Mouse (Mus musculus) CH12.LX (cell line): ENCODE measurements at regions not wholly inside any gene's neighbourhood (a gene's known extent, or its start where the extent isn't known, plus 50 kb on each side); places are given as distances from the start of the nearest gene placed in this dataset.
A peak's percentile ranks its signal among the peaks of the same experiment; 100 is the strongest.

Source experiments
- DNase-seq: peaks from one replicate; pipeline ENCODE4 v3.0.0-alpha.2; 2013; ENCODE audit errors: extremely low read depth
- H3K27ac ChIP-seq: 2 replicates; pipeline ENCODE4 v1.5.1; 2012; ENCODE audit warnings: low read depth, mild to moderate bottlenecking, control low read depth, moderate library complexity; ENCODE audit not compliant: insufficient read depth
- H3K27me3 ChIP-seq: replicated peaks from 2 replicates; pipeline ENCODE3; 2012; ENCODE audit warnings: inconsistent platforms
- H3K36me3 ChIP-seq, 2 experiments: replicated peaks in 1 of 2; 2 replicates each; pipeline versions ENCODE3 to v1.6.1; 2012; ENCODE audit warnings: inconsistent platforms in 1 of 2, low read length in 1 of 2, mild to moderate bottlenecking in 1 of 2, mixed read lengths in 1 of 2, moderate library complexity in 1 of 2; ENCODE audit not compliant: control insufficient read depth in 1 of 2, insufficient read depth in 1 of 2
- H3K4me1 ChIP-seq, 2 experiments: 2 replicates each; pipeline ENCODE4 v1.6.1; 2012; ENCODE audit warnings: inconsistent platforms in 1 of 2, moderate library complexity in 1 of 2; ENCODE audit not compliant: insufficient read depth in 2 of 2, control insufficient read depth in 1 of 2
- H3K4me2 ChIP-seq: 2 replicates; pipeline ENCODE4 v1.6.1; 2012; ENCODE audit warnings: low read depth, mild to moderate bottlenecking, control low read depth; ENCODE audit not compliant: poor library complexity, insufficient read depth, severe bottlenecking
- H3K4me3 ChIP-seq, 3 experiments: fragments of 150-350 bp in 1 of 3; sonication (generic) in 1 of 3; replicated peaks in 1 of 3; 2 replicates each; pipeline versions ENCODE3 to v1.5.1; 2011 to 2012; ENCODE audit warnings: low read depth in 2 of 3, low read length in 2 of 3, mild to moderate bottlenecking in 2 of 3, moderate library complexity in 2 of 3, control low read depth in 1 of 3, improper control_type of control experiment in 1 of 3, inconsistent platforms in 1 of 3, mixed read lengths in 1 of 3; ENCODE audit not compliant: poor library complexity in 1 of 3
- H3K79me2 ChIP-seq: replicated peaks from 2 replicates; pipeline ENCODE4 v1.6.1; 2012; ENCODE audit warnings: mild to moderate bottlenecking, moderate library complexity; ENCODE audit not compliant: control insufficient read depth, poor library complexity, insufficient read depth, severe bottlenecking; ENCODE audit errors: extremely low read depth
- H3K9ac ChIP-seq: 2 replicates; pipeline ENCODE4 v1.6.1; 2012; ENCODE audit warnings: low read depth, mild to moderate bottlenecking, control low read depth, moderate library complexity; ENCODE audit not compliant: insufficient read depth
- H3K9me3 ChIP-seq: replicated peaks from 2 replicates; pipeline ENCODE3; 2012; ENCODE audit warnings: low read length, inconsistent platforms, mixed read lengths
- BHLHE40 ChIP-seq: IDR thresholded peaks from 2 replicates; pipeline ENCODE4 v1.6.1; 2011; ENCODE audit warnings: mild to moderate bottlenecking, low read depth, low read length, improper control_type of control experiment
- ELF1 ChIP-seq: IDR thresholded peaks from 2 replicates; pipeline ENCODE4 v1.6.1; 2014; ENCODE audit warnings: low read depth, mild to moderate bottlenecking, inconsistent platforms, low read length, improper control_type of control experiment
- EP300 ChIP-seq: IDR thresholded peaks from 2 replicates; pipeline ENCODE4 v1.6.1; 2011; ENCODE audit warnings: low read length, improper control_type of control experiment
- ETS1 ChIP-seq: conservative IDR thresholded peaks from 2 replicates; pipeline ENCODE4 v1.6.1; 2012; ENCODE audit warnings: low read depth, mild to moderate bottlenecking, inconsistent platforms, low read length, improper control_type of control experiment, moderate library complexity
- IRF4 ChIP-seq: IDR thresholded peaks from 2 replicates; pipeline ENCODE4 v1.6.1; 2014; ENCODE audit warnings: low read depth, mild to moderate bottlenecking, inconsistent platforms, low read length, improper control_type of control experiment
- JUN ChIP-seq: IDR thresholded peaks from 2 replicates; pipeline ENCODE4 v1.6.1; 2011; ENCODE audit warnings: low read depth, mild to moderate bottlenecking, low read length, improper control_type of control experiment, moderate library complexity; ENCODE audit not compliant: insufficient read depth
- KAT2A ChIP-seq: IDR thresholded peaks from 2 replicates; pipeline ENCODE4 v1.6.1; 2012; ENCODE audit warnings: low read length, improper control_type of control experiment, inconsistent platforms; ENCODE audit not compliant: insufficient replicate concordance
- MAZ ChIP-seq: IDR thresholded peaks from 2 replicates; pipeline ENCODE4 v1.6.1; 2012; ENCODE audit warnings: low read depth, mild to moderate bottlenecking, inconsistent platforms, low read length, improper control_type of control experiment, moderate library complexity
- MEF2A ChIP-seq: IDR thresholded peaks from 2 replicates; pipeline ENCODE4 v1.6.1; 2014; ENCODE audit warnings: low read depth, mild to moderate bottlenecking, inconsistent platforms, low read length, improper control_type of control experiment, borderline replicate concordance
- MXI1 ChIP-seq: IDR thresholded peaks from 2 replicates; pipeline ENCODE4 v1.6.1; 2011; ENCODE audit warnings: mild to moderate bottlenecking, low read depth, low read length, improper control_type of control experiment
- MYC ChIP-seq: IDR thresholded peaks from 2 replicates; pipeline ENCODE4 v1.6.1; 2011; ENCODE audit warnings: low read depth, mild to moderate bottlenecking, improper control_type of control experiment, low read length
- NELFE ChIP-seq: IDR thresholded peaks from 2 replicates; pipeline ENCODE4 v1.6.1; 2011; ENCODE audit warnings: low read depth, low read length, improper control_type of control experiment
- PAX5 ChIP-seq: IDR thresholded peaks from 2 replicates; pipeline ENCODE4 v1.6.1; 2012; ENCODE audit warnings: low read length, inconsistent platforms, mixed read lengths
- TBP ChIP-seq: conservative IDR thresholded peaks from 2 replicates; pipeline ENCODE4 v1.6.1; 2011; ENCODE audit warnings: low read depth, low read length, improper control_type of control experiment
- USF1 ChIP-seq: IDR thresholded peaks from 2 replicates; pipeline ENCODE4 v1.6.1; 2014; ENCODE audit warnings: low read depth, mild to moderate bottlenecking, inconsistent platforms, low read length, improper control_type of control experiment
- USF2 ChIP-seq: conservative IDR thresholded peaks from 2 replicates; pipeline ENCODE4 v1.6.1; 2011; ENCODE audit warnings: low read depth, low read length, improper control_type of control experiment
- ZKSCAN1 ChIP-seq: IDR thresholded peaks from 2 replicates; pipeline ENCODE4 v1.6.1; 2012; ENCODE audit warnings: low read depth, inconsistent platforms, low read length, improper control_type of control experiment, borderline replicate concordance
- ZMIZ1 ChIP-seq: IDR thresholded peaks from 2 replicates; pipeline ENCODE4 v1.6.1; 2012; ENCODE audit warnings: low read depth, mild to moderate bottlenecking, inconsistent platforms, low read length, improper control_type of control experiment
- dilution Hi-C: fragments of 300-500 bp; cut with MboI; formaldehyde crosslinking; loops from 2 replicates; pipeline ENCODE4 v1.14.3; 2020; ENCODE audit warnings: low sequenced_read_pairs; ENCODE audit not compliant: extremely low pct_unique_long_range_greater_than_20kb, extremely low pct_ligation_motif_present
- in situ Hi-C: fragments of 300-500 bp; cut with MboI; formaldehyde crosslinking; loops from 3 replicates; pipeline ENCODE4 v1.14.3; 2019; ENCODE audit warnings: low sequenced_read_pairs, low pct_ligation_motif_present, low pct_unique_long_range_greater_than_20kb, mixed read lengths

DNA sequence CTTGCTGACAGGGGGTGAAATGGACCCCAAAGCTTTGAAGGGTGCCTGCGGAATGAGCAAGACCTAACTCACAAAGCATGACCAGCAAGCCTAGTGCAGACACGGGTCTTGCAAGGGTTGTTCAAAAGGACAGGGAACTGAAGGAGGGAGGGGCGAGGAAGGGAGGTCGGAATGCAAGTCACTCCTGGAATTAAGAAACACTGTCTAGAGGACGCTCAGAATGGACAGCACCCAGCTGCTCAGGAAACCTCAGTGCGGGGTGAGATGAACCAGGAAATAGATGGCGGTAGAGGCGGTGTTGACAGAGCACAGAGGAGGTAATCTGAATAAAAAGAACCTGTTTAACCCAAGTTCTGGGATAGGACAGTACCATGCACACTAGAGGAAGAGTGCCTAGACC is 260.4 kb upstream of the Pard3b start:
- no peak overlapping the region for H3K9ac ChIP-seq
- no peaks in the 10 kb centered on the region for H3K27me3 ChIP-seq
- no peaks in the 10 kb centered on the region for H3K9me3 ChIP-seq
- no peak overlapping the region for H3K4me3 ChIP-seq
- H3K27ac ChIP-seq: no peak overlapping the region
- in situ Hi-C loops (loop anchor here (10.0 kb wide), 1 partner anchor 243 kb away; no protein-coding TSS in a partner anchor), dilution Hi-C loops (no loop called here)
- H3K36me3 ChIP-seq: no peaks in the 10 kb centered on the region
- no peak for TF ChIP-seq MXI1
- TF ChIP-seq USF2: no peak
- TF ChIP-seq ELF1: no peak
- TF ChIP-seq PAX5: no peak
- TF ChIP-seq MAZ: no peak
- TF ChIP-seq TBP: no peak
- TF ChIP-seq NELFE: no peak
- TF ChIP-seq USF1: no peak
- no peak for TF ChIP-seq ETS1
- TF ChIP-seq EP300: no peak
- TF ChIP-seq KAT2A: no peak
- no peak for TF ChIP-seq JUN
- DNase-seq: no peak
- no peaks in the 10 kb centered on the region for H3K79me2 ChIP-seq
- no peak overlapping the region for H3K4me2 ChIP-seq
- peaks cover 2 to 20% of the 10 kb centered on the region in 2 experiments; a peak in 2 of 4 replicates for H3K4me1 ChIP-seq

DNA sequence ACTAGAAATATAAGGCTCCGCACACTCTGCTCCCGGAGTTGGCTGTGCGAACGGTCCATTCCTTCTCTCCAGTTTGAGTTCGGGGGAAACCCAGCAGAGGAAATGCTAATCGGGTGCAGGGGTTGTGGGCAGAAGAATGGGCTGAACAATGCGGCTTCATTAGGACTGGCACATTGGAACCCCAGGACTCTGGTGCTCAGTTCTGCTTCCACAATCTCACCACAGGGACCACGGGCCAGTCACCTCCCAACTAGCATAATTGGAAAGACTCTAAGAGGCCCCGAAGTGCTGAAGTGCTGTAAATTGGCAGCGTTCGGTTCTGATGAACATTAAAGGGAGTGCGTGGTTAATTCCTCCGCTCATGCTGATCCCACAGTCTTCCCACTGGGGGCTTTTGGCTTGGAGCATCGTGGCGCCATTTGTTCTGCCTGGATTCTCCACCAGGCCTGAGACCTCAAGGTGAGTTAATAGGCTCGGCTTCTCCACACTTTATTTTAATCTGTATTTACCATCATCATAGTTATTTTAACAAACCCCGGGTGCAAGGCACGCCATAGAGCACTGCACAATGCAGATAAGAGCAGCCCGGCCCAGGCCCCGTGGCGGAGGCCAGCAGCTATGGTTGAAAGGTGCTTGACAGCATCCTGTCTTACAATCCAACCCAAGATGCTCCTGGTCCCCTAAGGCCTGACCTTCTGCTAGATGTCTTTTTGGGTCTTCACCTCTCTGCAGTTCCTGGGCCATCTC is 258.7 kb upstream of the Pard3b start:
- H3K27me3 ChIP-seq: no peaks in the 10 kb centered on the region
- no peak overlapping the region for H3K27ac ChIP-seq
- no peaks in the 10 kb centered on the region for H3K9me3 ChIP-seq
- DNase-seq: peak; percentile 16
- no peak overlapping the region for H3K9ac ChIP-seq
- no peak overlapping the region for H3K4me3 ChIP-seq
- H3K79me2 ChIP-seq: no peaks in the 10 kb centered on the region
- 0 out of 2 replicates have a peak overlapping the region, but pooled peaks have one; percentile 11 for H3K4me2 ChIP-seq
- peaks cover 2 to 20% of the 10 kb centered on the region in 2 experiments; a peak in 2 of 4 replicates for H3K4me1 ChIP-seq
- no peak for TF ChIP-seq IRF4
- TF ChIP-seq MXI1: no peak
- TF ChIP-seq NELFE: no peak
- no peak for TF ChIP-seq MYC
- TF ChIP-seq ZMIZ1: no peak
- TF ChIP-seq ZKSCAN1: no peak
- no peak for TF ChIP-seq BHLHE40
- no peak for TF ChIP-seq MEF2A
- TF ChIP-seq USF1: no peak
- dilution Hi-C loops (no loop called here), in situ Hi-C loops (loop anchor here (10.0 kb wide), 1 partner anchor 245 kb away; no protein-coding TSS in a partner anchor)
- no peaks in the 10 kb centered on the region for H3K36me3 ChIP-seq
